Mouse (Mus musculus): ENCODE measurements around the gene Axin1.
"Not testable (repeated sequence)": the region's sequence is repeated elsewhere in the genome, so short reads cannot be mapped to it uniquely, and the experiment has no call there.

The Axin1 gene

DNA sequence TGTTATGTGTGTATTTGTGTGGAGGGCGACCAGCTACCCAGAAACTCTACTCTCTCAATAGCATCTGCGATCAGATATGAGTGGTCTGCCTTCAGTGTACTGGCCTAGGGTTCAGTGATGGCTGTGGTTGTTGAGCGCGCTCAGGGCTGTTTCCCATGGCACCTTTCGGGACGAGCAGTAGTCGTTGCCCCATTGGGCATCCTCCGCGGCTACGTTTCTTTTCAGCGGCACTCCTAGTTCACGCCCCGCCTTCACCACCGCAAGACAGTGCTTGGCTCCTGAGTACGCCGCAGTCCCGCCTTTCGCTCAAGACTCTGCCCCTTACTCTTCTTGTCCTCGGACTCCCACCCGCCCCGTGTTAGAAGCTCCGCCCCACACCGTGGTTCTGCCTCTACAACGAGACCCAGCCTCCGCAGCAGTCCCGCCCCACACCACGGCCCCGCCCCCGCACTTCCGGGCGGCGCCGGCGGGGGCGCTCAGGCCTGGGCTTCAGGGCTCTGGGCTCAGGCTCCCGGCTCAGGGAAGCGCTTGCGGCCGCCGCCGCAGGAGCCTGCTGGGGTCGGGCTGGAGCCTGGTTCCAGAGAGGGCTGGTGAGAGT is at the start of gene Axin1:
Axin1 (plus strand) TSS at position 450 of the 598 bp plus-strand sequence.
- in situ Hi-C loops (cut with MboI; ENCODE audit: low pct_unique_long_range_greater_than_20kb in 1 of 2, low sequenced_read_pairs in 2 of 2, unreplicated experiment in 1 of 2) = no loop called here

DNA sequence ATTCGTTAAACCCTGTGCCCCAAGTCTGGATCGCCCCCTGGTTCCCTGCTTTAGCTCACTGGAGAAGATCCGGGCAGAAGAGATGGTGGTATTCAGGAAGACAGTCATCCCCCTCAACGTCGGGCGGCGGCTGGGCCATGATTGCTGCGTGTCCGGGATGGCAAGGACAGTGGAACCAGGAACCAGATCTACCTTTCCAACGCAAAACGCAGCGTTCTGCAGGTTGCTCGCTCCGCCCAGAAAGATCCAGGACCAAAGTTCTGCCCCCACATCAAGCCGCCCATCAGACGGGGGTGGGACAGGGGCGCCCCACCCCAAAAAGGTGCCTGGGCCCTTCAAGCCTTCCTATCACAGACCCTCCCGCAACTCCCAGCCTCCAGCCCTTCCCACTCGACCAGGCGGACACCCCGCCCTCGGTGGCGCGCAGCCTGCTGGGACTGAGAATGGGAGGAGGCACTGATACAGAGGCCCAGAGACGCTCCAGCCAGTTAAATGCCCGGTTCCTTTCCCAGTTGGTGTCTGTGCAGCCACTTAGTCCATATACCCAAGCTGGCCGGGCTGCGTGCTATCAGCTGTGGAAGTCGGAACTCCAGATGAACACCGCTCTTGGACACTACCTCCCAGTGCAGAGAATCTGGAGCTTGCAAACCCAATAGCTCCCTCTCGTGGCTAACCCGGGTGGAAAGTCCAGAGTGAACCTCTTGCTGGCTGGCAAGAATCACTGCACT is 48.4 kb upstream of the Axin1 start, which contains the start of gene Decr2:
Decr2 (minus strand) TSS at position 433 of the 728 bp plus-strand sequence.
- in situ Hi-C loops (cut with MboI; ENCODE audit: low pct_unique_long_range_greater_than_20kb in 1 of 2, low sequenced_read_pairs in 2 of 2, unreplicated experiment in 1 of 2) = no loop called here

DNA sequence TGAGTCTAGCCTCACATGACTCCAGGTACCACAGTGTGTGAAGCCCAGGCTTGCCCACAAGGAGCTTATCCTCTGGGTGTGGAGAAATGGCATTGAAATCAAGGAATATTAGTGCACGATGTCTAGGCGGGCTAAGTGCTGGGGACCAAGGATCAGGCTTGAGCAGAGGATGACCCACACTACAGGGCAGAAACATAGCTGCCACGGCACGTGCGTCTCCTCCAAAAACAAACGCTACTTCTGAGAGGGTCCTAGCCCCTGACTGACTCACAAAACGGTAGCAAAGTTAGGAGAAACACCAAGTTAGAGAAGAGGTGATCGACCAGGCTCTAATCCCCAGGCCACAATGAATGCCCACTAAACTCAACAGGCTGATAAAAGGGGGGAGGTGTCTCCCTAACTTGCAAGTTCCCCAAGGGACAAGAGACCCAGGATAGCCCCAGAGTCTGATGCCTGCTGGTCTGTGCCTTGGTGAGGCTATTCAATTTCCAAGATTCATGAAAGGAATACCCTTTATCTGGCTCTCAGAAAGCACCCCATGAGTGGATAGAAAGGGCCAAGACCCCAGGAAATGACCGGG is 43.9 kb upstream of the Axin1 start:
- in situ Hi-C loops (cut with MboI; ENCODE audit: low pct_unique_long_range_greater_than_20kb in 1 of 2, low sequenced_read_pairs in 2 of 2, unreplicated experiment in 1 of 2) = no loop called here

DNA sequence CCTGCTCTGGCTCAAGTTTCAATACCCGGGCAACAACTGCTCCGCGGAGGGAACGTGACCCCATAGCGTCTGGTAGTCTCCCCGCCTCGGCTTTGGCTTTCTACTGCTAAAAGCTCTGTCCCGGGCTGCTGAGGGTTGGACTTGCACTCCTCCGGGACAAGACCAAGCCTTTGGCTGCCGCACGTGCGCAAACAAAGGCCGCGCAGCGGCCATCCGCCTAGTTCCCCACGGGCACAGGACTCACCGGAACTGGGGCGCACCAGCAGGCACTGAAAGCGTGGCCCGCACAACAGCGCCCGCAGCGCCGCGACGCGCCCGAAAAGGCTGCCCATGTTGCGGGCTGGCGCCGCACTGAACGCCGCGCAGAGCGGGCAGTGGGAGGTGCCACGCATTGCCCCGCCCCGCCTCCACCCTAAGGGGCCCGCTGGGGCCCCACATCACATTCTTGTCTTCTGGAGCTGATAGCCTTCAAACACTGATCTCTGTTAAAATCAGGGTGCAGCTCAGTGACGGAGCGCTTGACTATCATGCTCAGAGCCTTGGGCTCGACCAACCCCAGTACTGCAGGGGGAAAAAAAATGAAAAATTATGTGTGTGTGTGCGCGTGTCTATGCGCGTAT is 43.3 kb upstream of the Axin1 start, which contains the start of gene Nme4:
Nme4 (minus strand) TSS at position 482 of the 620 bp plus-strand sequence.
- in situ Hi-C loops (cut with MboI; ENCODE audit: low pct_unique_long_range_greater_than_20kb in 1 of 2, low sequenced_read_pairs in 2 of 2, unreplicated experiment in 1 of 2) = no loop called here

DNA sequence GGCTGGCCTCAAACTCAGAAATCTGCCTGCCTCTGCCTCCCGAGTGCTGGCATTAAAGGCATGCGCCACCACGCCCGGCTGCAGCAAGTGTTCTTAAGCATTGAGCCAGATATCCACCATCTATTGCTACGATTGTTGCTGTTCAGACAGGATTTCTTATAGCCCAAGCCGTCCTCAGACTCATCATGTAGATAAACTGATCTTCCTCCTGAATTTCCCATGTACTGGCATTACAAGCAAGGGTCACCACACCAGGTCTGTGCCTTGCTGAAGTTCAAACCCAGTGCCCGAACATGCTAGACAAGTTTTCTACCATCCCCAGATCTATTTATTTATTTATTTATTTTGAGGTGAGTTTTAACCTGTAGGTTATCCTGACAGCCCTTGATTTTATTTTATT is 40.0 kb upstream of the Axin1 start:
- in situ Hi-C loops (cut with MboI; ENCODE audit: low pct_unique_long_range_greater_than_20kb in 1 of 2, low sequenced_read_pairs in 2 of 2, unreplicated experiment in 1 of 2) = no loop called here

DNA sequence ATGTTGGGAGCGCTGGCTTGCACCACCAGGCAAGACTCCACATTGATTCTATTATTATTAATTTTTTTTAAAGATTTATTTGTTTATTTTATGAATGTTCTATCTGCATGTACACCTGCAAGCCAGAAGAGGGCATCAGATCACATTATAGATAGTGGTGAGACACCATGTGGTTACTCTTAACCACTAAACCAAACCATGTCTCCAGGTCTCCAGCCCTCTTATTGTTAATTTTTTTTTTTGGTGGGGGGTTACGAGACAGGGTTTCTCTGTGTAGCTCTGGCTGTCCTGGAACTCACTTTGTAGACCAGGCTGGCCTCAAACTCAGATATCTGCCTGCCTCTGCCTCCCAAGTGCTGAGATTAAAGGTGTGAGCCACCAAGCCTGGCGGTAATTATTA is 39.2 kb upstream of the Axin1 start:
- in situ Hi-C loops (cut with MboI; ENCODE audit: low pct_unique_long_range_greater_than_20kb in 1 of 2, low sequenced_read_pairs in 2 of 2, unreplicated experiment in 1 of 2) = not testable (repeated sequence)

DNA sequence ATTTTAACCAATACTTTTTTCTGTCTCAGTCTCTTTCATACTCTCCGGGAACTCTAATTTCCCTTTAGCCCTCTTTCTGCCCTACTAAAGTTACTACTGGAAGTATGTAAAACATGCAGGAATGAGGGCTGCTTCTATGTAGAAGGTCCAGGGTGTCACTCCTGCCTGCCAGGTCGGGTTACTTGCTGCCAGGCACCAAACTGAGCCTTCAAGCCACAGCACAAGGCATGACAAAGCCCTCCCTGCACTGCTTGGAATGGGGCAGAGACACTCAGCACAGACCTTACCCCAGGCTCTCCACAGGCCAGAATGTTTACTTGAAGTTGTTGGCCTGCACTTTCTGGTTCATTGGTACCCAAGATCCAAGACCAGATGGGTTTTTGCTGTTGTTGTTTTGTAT is 38.3 kb upstream of the Axin1 start:
- in situ Hi-C loops (cut with MboI; ENCODE audit: low pct_unique_long_range_greater_than_20kb in 1 of 2, low sequenced_read_pairs in 2 of 2, unreplicated experiment in 1 of 2) = no loop called here

DNA sequence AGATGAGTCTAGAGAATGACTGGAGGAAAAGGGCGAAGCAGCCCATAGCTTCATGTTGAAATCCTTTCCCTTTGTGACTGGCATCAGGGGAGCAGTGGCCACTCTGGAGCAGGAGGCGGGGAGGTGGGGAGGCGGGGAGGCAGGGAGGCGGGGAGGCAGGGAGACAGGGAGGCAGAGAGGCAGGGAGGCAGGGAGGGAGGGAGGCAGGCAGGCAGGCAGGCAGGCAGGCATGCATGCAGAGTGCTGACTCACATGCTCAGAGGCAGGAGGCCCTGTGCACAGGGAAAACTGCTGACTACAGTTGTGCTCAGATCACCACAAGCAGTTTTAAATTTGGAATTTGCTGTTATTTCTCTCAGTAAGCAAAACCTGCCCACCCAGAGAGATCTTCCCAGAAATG is 37.0 kb upstream of the Axin1 start:
- in situ Hi-C loops (cut with MboI; ENCODE audit: low pct_unique_long_range_greater_than_20kb in 1 of 2, low sequenced_read_pairs in 2 of 2, unreplicated experiment in 1 of 2) = no loop called here

DNA sequence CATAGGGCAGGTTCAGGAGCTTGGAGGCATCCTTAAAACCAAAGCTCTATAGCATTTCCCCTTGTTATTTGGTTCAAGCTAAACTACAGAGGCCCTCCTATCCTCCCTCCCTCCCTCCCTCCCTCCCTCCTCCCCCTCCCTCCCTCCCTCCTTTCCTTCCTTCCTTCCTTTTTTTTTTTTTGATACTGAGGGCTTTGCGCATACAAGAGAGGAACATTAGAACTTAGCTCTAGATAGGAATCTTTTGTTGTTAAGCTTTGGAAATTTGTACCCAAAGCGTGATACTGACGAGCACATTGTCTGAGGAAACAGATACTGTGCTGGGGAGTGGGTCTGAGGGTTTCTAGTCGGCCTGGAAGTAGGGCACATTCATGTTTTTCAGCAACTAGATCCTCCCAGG is 32.9 kb upstream of the Axin1 start:
- in situ Hi-C loops (cut with MboI; ENCODE audit: low pct_unique_long_range_greater_than_20kb in 1 of 2, low sequenced_read_pairs in 2 of 2, unreplicated experiment in 1 of 2) = no loop called here

DNA sequence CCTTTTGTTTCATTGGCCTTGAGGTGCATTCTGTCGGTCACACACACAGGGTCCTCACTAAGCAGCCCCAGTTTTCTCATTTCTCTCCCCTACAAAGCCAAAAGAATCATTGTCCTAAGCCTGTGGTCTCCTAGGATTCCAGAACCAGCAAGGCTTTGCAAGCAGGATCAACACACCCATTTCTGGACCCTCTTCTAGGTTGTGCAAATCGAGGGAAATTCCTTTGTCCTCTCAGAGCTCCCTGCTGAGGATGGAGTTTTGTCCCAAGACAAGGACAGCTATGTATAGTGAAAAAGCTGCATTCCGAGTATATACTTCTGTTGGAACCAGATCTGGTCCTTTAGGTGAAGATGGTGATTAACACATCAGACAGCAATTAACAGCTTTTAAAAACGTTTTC is 28.3 kb upstream of the Axin1 start:
- in situ Hi-C loops (cut with MboI; ENCODE audit: low pct_unique_long_range_greater_than_20kb in 1 of 2, low sequenced_read_pairs in 2 of 2, unreplicated experiment in 1 of 2) = no loop called here

DNA sequence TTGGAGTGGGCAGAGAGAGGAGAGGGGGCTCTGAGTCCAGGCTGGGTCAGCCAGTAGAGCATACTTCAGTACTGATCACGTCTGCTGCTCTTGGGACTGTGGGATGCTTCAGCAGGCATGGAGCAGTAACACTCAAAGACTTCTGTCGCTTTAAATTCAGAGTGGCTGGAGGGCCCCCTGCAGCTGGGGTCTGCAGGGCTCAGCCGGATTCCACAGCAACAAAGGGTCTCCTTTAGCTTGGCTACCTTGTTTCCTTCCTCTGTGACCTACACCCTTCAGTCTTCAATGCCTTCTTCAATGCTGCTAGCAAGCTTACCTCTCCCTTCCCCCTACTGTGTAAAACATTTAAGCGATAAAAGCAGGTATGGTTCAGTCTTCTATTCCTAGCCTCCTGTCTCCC is 27.5 kb upstream of the Axin1 start:
- in situ Hi-C loops (cut with MboI; ENCODE audit: low pct_unique_long_range_greater_than_20kb in 1 of 2, low sequenced_read_pairs in 2 of 2, unreplicated experiment in 1 of 2) = no loop called here

DNA sequence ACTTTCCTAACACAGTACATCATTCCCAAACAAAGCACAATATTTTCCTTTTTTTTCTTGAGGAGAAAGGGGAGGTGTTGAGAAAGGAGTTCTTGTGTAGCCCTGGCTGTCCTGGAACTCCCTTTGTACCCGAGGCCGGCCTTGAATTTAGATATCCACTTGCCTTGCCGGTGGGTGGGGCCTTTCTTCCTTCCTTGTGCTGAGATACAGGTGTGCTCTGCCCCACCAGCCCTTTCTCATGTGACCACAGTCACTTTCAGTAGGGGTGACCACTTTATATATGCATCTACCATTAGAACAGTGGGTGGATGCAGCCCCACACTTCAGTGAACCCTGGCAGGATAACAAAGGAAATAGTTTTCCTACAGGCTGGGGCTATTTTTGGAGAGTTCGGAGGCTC is 26.8 kb upstream of the Axin1 start:
- in situ Hi-C loops (cut with MboI; ENCODE audit: low pct_unique_long_range_greater_than_20kb in 1 of 2, low sequenced_read_pairs in 2 of 2, unreplicated experiment in 1 of 2) = no loop called here

DNA sequence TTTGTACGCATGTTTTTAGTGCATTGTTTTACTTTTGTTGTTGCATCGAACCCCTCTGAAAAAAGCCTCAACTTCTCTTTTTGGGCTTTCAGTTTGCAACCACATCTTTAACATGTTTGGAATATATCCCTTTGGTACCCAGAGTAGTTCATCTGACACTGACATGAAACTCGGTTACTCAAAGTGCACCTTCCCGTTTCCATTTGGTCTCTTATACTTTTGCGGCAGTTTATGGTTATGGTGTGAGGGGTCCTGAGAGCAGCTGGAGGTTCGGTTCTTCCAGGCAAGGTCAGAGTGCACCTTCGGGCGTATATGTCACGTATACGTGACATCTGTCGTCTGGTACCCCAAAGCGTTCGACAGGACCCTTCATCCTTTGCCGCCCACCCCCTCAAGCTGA is 25.7 kb upstream of the Axin1 start:
- in situ Hi-C loops (cut with MboI; ENCODE audit: low pct_unique_long_range_greater_than_20kb in 1 of 2, low sequenced_read_pairs in 2 of 2, unreplicated experiment in 1 of 2) = no loop called here

DNA sequence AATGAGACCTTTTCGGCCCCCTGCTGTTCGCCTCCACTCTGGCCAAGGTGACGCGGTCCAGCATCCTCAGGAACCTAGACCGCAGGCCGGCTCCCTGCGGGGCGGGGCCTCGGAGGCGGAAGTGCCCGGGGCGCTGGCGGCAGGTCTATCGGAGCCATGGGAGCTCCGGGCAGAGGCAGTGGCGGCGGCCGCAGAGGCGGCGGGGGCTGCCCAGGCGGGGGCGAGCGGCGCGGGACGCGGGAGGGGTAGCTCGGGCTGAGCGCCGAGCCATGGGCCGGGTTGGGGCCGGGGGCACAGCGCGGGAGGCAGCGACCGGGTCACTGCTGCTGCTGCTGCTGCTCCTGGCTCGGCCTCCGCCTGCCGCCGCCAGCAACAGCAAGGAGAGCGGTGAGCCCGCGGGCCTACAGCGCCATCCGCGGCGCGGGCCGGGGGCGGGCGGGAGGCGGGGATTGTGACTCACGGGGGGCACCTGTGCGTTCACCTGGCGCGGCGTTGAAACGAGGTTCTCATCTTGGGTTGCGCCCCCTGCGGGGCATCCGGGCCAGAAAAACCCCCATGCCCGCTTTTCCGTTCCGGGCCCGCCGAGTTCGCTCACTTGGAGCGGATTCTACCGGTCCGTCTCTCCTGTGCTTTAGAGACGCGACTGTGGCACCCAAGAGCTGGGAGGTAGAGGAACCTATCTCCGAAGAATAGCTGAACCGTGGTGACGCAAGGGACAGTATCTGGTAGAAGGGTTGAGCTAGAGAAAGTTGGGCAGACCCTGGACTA is 25.1 kb upstream of the Axin1 start, which contains the start of gene Tmem8:
Tmem8 (plus strand) TSS at position 119 of the 768 bp plus-strand sequence.
- in situ Hi-C loops (cut with MboI; ENCODE audit: low pct_unique_long_range_greater_than_20kb in 1 of 2, low sequenced_read_pairs in 2 of 2, unreplicated experiment in 1 of 2) = no loop called here

DNA sequence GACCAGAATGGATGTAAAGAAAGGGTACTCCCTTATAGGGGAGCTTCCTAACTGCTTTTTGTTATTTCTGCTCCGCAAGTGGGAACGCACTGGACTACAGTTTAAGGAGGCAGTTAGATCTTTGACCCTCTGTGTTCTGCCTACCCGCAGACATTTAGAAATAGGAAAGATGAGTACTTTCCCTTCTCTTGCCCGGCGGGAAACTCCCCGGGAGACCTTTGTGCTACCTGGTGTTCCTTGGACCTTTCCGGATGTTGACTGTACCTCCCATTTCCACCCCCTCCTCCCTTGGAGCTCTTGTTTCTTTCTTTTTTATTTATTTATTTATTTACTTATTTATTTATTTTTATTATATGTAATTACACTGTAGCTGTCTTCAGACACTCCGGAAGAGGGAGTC is 24.4 kb upstream of the Axin1 start:
- in situ Hi-C loops (cut with MboI; ENCODE audit: low pct_unique_long_range_greater_than_20kb in 1 of 2, low sequenced_read_pairs in 2 of 2, unreplicated experiment in 1 of 2) = no loop called here

DNA sequence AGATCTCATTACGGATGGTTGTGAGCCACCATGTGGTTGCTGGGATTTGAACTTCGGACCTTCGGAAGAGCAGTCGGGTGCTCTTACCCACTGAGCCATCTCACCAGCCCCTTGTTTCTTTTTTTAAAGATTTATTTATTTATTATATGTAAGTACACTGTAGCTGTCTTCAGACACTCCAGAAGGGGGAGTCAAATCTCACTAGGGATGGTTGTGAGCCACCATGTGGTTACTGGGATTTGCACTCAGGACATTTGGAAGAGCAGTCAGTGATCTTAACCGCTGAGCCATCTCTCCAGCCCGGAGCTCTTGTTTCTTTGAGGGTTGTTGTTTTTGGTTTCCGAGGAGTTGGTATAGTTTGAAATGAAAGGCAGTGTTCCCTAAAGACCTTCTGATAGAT is 24.0 kb upstream of the Axin1 start:
- in situ Hi-C loops (cut with MboI; ENCODE audit: low pct_unique_long_range_greater_than_20kb in 1 of 2, low sequenced_read_pairs in 2 of 2, unreplicated experiment in 1 of 2) = not testable (repeated sequence)

DNA sequence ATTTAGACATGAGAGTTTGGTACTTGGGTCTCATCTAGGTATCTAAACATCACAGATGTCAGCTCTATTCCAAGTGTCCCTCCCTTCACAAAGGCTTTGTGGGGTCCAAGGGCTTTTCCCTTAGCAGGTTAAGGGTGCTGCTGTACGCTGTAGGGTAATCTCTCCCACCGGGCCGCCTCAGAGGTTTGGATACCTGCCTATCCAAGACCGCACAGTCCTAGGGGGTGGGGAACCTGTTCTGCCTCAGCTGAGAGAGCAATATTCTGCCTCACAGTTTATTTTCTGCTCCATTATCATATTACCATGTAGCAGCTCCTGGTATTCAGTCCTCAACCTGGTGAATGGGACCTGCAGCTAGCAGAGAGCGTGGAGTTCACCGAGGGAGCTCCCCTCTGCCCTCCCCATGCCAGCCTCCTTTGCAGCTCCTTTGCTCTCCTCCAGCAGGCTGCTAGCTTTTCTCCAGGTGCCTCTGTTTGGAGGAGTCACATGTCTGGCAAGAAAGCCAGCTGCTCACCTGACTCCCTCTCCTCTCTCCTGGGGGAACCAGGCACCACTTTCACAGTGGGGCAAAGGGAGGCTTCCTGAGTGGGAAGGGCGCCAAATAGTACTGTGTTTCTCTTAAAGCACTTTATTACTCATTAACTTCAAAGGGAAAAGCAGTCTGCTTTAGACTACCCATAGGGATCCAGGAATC is 23.1 kb upstream of the Axin1 start:
- in situ Hi-C loops (cut with MboI; ENCODE audit: low pct_unique_long_range_greater_than_20kb in 1 of 2, low sequenced_read_pairs in 2 of 2, unreplicated experiment in 1 of 2) = no loop called here

DNA sequence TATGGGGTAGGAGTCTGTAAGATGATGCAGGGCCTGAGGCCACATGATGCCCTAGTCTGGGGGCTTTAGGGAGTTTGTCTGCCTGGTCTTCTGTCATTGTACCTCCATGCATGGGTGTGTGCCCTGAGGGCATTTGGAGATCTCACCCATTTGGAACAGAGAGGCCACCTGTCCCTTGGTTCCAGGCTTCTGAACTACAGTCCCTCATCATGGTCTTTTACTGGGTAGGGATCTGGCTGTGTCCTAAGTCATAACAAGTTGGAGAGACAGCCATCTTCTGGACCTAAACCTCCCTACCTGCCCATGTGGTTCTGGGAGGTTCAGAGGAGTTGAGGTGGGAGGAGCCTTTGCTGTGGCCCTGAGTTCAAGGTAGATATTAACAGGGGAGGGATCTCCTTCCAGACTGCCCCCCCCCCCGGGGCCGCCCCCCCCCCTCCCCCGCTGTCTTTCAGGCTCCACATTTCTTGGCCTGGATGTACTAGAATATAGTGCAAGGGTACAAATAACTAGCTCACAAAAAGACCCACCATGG is 22.5 kb upstream of the Axin1 start:
- in situ Hi-C loops (cut with MboI; ENCODE audit: low pct_unique_long_range_greater_than_20kb in 1 of 2, low sequenced_read_pairs in 2 of 2, unreplicated experiment in 1 of 2) = no loop called here
